ENCODE assay signal across 9 mouse cellular contexts in the genomic region with DNA sequence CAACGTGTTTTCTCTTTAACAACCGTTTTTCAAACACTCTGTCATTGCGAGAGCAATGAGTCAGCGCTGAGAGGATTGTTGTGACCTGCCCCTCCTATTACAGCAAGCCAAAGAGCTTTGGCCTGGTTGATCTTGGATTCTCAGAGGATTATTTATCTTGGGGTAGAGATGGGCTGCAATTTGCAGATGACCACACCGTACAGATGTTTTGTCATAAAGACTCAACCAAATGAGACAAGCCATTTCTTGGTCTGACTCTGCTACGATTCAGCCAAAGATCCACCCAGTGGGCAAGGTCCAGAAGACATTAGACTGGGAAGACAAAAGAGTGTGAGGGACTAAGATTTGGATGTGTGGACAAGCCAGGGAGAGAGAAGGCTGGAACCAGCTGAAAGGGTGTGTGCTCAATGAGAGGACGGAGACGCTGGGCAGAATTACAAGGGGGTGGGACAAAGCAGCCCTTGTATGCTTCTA. TPM values are rescaled to one million over a fixed set of nuclear protein-coding genes. Genes with fewer than 3 reads are reported as not detected.
DNase-seq lines count a peak whose midpoint lies in the region; ATAC-seq lines count a peak whose summit lies in the region.
"Had no signal": no experiment of that assay in that cellular context is flagged by ENCODE, and none has a peak within 500 bp of the region (broad histone marks: within the 10 kb centered on the region; RNA-seq: fewer than 3 reads in every experiment).

No protein-coding gene starts in this region.

- H3K4me1 ChIP-seq in liver, embryonic 12.5 days: peaks cover 68% of the 10 kb centered on the region

- peak; percentile 36 for DNase-seq in layer of hippocampus, adult 11-12 months (ENCODE audit: low spot score)
- DNase-seq in layer of hippocampus, adult 9-10 months (ENCODE audit: low spot score): no peak
- peak; percentile 74 for DNase-seq in Muller cell, postnatal 12 days (ENCODE audit: inconsistent ontology term)
- peak; percentile 61 for DNase-seq in fat pad, adult 2 months (ENCODE audit: extremely low read depth, low read depth, low spot score)
- no peak for DNase-seq in kidney, postnatal 4 days
- no peak for DNase-seq in right cerebral cortex, postnatal 4 days
- DNase-seq: lung, postnatal 14 days had no signal

- H3K9me3 ChIP-seq in liver, embryonic 12.5 days (replicated peaks): no peaks in the 10 kb centered on the region

- peak overlapping the region; percentile 47 for H3K27ac ChIP-seq in liver, embryonic 12.5 days

- no peak overlapping the region for H3K4me3 ChIP-seq in liver, embryonic 12.5 days

- WGBS in liver, embryonic 12.5 days (ENCODE audit: insufficient replicate concordance): 46% methylated on average over 8 of the region's 8 CpGs

- H3K27me3 ChIP-seq in liver, embryonic 12.5 days (replicated peaks): 0 out of 2 replicates have a peak, but pooled peaks cover 5% of the 10 kb centered on the region

- no peak overlapping the region for H3K4me2 ChIP-seq in liver, embryonic 12.5 days

- ATAC-seq in liver, embryonic 12.5 days: no peak
- ATAC-seq: intestine, postnatal 0 days had no signal

- H3K36me3 ChIP-seq in liver, embryonic 12.5 days: no peaks in the 10 kb centered on the region

- no peak overlapping the region for H3K9ac ChIP-seq in liver, embryonic 12.5 days

RNA-seq across cellular contexts. Expression of a gene that starts 13.3 kb away (rescaled TPM):
- polyA plus RNA-seq in liver, embryonic 12.5 days (2016; fragmentation: Nextera tagmentation; extraction: Ambion mirVana): 35.7 and 37.9 TPM in 2 replicates

Comparison
In these comparisons a context has a peak if more than half of its experiments do, and no peak if none do; other contexts are left out.
1. DNase-seq: peak in layer of hippocampus, adult 11-12 months (single experiment), Muller cell, postnatal 12 days (single experiment) and fat pad, adult 2 months (single experiment); none in layer of hippocampus, adult 9-10 months (single experiment), kidney, postnatal 4 days (0 of 2) and right cerebral cortex, postnatal 4 days (single experiment).